Mouse (Mus musculus): Measurements from ENCODE around the gene Dennd4c. TPM values are rescaled to one million over a fixed set of nuclear protein-coding genes. Genes with fewer than 3 reads are reported as not detected.

Dennd4c gene
- polyA plus RNA-seq, 1 experiment from 2014 or later: 3.6 TPM

DNA sequence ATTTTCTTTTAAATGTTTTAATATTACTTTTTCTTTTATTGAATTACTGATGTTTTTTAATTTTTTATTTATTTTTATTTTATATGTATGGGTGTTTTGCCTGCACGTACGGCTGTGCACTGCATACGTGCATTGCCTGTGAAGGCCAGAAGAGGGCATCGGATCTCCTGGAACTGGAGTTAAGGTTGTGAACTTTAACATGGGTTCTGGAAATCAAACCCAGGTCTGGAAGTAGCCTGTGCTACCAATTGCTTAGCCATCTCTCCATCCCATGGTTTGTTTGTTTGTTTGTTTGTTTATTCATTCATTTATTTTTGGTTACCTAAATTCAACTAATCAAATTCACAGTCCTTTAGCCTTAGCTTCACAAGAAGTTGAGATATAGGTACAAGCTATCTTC is 136.6 kb downstream of the Dennd4c start:
- no peak for ATAC-seq
- no peaks in the 10 kb centered on the region for H3K36me3 ChIP-seq (ENCODE audit: insufficient read depth, low read length)
- WGBS: 52% methylated on average over 4 of the region's 4 CpGs
- no peaks in the 10 kb centered on the region for H3K9me3 ChIP-seq (ENCODE audit: low read length)
- no peak for TF ChIP-seq EP300 (IDR thresholded peaks at IDR 0.05)
- TF ChIP-seq CTCF (IDR thresholded peaks at IDR 0.05): peak; percentile 71
- H3K4me1 ChIP-seq (ENCODE audit: insufficient read depth, low read depth, low read length): peaks cover 5% of the 10 kb centered on the region; the same call in 1 of the 2 replicates
- H3K4me2 ChIP-seq (replicated peaks; ENCODE audit: low read depth, low read length): no peak overlapping the region
- H3K27me3 ChIP-seq (replicated peaks; ENCODE audit: insufficient read depth, low read length): no peaks in the 10 kb centered on the region
- no peak overlapping the region for H3K4me3 ChIP-seq (ENCODE audit: low read depth, low read length)
- DNase-seq (ENCODE audit: low spot score): peak; percentile 59
- H3K9ac ChIP-seq (replicated peaks; ENCODE audit: low read depth): no peak overlapping the region
- no peak overlapping the region for H3K27ac ChIP-seq (ENCODE audit: low read length)

DNA sequence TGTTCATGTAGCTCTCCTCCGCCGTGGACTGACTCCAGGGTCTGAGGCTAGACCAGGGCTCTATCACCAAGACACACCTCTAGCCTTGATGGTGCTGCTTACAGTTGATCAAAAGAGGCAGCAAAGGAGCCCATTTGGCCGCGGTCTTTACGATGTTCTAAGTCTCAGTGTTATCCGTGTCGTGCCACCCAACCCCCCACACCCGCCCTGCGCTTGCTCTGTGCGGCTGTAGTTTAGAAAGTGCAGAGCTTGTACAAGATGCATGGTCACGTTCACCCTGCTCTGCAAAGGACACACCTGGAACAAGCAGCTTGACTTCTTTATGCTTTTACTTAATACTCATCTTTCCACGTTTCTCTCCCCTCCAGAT is 137.4 kb downstream of the Dennd4c start:
- Histone ChIP-seq H3K36me3 (ENCODE audit: insufficient read depth, low read length) (no peaks in the 10 kb centered on the region), H3K4me1 (ENCODE audit: insufficient read depth, low read depth, low read length) (peaks cover 5% of the 10 kb centered on the region; the same call in 1 of the 2 replicates), H3K27me3 (replicated peaks; ENCODE audit: insufficient read depth, low read length) (no peaks in the 10 kb centered on the region), H3K4me3 (ENCODE audit: low read depth, low read length) (peak overlapping the region; percentile 20; the same call in 1 of the 2 replicates), H3K27ac (ENCODE audit: low read length) (peak overlapping the region; percentile 83), H3K9ac (replicated peaks; ENCODE audit: low read depth) (0 out of 2 replicates have a peak overlapping the region, but pooled peaks have one; percentile 0), H3K4me2 (replicated peaks; ENCODE audit: low read depth, low read length) (peak overlapping the region; percentile 48), H3K9me3 (ENCODE audit: low read length) (no peaks in the 10 kb centered on the region)
- 29% methylated on average over 12 of the region's 12 CpGs for WGBS
- peak; percentile 49 for ATAC-seq
- no peak for DNase-seq (ENCODE audit: low spot score)
- TF ChIP-seq EP300 (IDR thresholded peaks at IDR 0.05): no peak
- no peak for TF ChIP-seq CTCF (IDR thresholded peaks at IDR 0.05)

DNA sequence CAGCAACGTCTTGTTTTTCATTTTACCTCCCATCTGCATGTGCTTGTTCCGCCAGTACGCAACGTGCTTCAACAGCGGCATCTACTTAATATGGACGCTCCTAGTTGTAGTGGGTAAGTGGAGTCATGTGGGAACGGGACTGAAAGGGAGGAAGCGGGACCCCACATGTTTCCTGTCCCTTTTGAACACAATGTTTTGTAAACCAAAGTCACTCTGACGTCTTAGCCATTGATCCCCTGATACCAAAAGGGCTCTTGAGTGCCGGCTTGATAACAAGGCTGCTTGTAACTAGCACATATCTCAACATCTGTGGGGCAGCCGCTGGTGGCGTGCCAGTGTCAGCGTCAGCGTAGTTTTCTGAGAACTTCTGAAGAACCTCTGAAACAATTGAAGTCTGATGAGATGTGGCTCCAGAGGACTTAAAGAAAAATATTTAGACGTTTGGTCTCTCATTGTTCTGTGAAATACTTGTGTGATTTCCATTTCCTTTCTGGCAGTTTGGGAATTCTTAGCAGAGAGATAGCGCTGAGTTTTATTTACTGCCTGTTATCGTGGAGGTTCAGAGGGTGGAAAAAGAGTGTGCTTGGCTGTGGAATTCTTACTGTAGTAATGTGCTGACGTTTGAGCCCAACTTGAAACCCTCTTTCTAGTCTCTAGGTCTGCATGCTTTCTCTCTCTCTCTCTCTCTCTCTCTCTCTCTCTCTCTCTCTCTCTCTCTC is 138.0 kb downstream of the Dennd4c start:
- DNase-seq (ENCODE audit: low spot score) (peak; percentile 88), ATAC-seq (peak; percentile 93)
- no peaks in the 10 kb centered on the region for H3K9me3 ChIP-seq (ENCODE audit: low read length)
- no peaks in the 10 kb centered on the region for H3K27me3 ChIP-seq (replicated peaks; ENCODE audit: insufficient read depth, low read length)
- WGBS: 6% methylated on average over 18 of the region's 18 CpGs
- no peaks in the 10 kb centered on the region for H3K36me3 ChIP-seq (ENCODE audit: insufficient read depth, low read length)
- peaks cover 5% of the 10 kb centered on the region; the same call in 1 of the 2 replicates for H3K4me1 ChIP-seq (ENCODE audit: insufficient read depth, low read depth, low read length)
- H3K4me2 ChIP-seq (replicated peaks; ENCODE audit: low read depth, low read length): peak overlapping the region; percentile 48
- H3K4me3 ChIP-seq (ENCODE audit: low read depth, low read length): peak overlapping the region; percentile 20
- peak; percentile 100 for TF ChIP-seq EP300 (IDR thresholded peaks at IDR 0.05)
- no peak; the same call in 1 of the 2 replicates for TF ChIP-seq CTCF (IDR thresholded peaks at IDR 0.05)
- no peak overlapping the region for H3K9ac ChIP-seq (replicated peaks; ENCODE audit: low read depth)
- peak overlapping the region; percentile 83 for H3K27ac ChIP-seq (ENCODE audit: low read length)

DNA sequence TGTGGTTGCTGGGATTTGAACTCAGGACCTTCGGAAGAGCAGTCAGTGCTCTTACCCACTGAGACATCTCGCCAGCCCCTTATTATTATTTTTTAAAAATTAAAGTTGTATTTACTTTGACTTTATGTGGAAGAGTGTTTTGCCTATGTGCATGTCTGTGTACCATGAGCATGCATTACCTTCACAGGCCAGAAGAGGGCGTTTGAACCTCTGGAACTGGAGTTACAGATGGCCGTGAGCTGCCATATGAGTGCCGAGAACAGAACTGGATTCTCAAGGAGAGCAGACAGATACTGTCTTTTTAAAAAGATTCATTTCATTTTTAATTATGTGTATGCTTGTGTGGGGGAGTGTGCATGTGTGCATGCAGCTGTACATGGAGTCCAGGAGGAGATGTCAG is 139.5 kb downstream of the Dennd4c start:
- Histone ChIP-seq H3K27ac (ENCODE audit: low read length) (no peak overlapping the region), H3K27me3 (replicated peaks; ENCODE audit: insufficient read depth, low read length) (no peaks in the 10 kb centered on the region), H3K9ac (replicated peaks; ENCODE audit: low read depth) (no peak overlapping the region), H3K4me1 (ENCODE audit: insufficient read depth, low read depth, low read length) (peaks cover 5% of the 10 kb centered on the region; the same call in 1 of the 2 replicates), H3K4me2 (replicated peaks; ENCODE audit: low read depth, low read length) (no peak overlapping the region), H3K4me3 (ENCODE audit: low read depth, low read length) (no peak overlapping the region), H3K36me3 (ENCODE audit: insufficient read depth, low read length) (no peaks in the 10 kb centered on the region), H3K9me3 (ENCODE audit: low read length) (no peaks in the 10 kb centered on the region)
- DNase-seq (ENCODE audit: low spot score): no peak
- WGBS: 76% methylated on average over 5 of the region's 5 CpGs
- no peak for ATAC-seq
- TF ChIP-seq EP300 (IDR thresholded peaks at IDR 0.05) (no peak), CTCF (IDR thresholded peaks at IDR 0.05) (peak; percentile 52)

DNA sequence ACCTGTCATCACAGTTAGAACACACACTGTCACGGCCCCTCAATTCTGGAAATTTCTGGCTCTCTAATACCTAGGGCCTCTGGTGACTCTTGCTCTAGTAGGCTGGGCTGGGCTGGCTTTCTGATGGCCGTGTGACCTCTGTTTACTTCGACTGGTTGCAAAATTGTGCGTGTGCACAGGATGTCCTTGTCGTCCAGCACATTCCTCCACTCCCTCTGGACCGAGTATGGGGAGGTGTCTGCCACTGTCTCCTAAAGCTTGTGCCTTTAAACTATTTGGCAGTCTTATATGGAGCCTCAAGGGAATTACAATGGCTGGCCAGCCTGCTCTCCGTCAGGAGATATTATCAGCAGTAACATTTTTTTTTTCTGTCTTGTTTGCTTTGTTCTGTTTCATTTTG is 149.1 kb downstream of the Dennd4c start:
- peak; percentile 55 for ATAC-seq
- H3K27me3 ChIP-seq (replicated peaks; ENCODE audit: insufficient read depth, low read length): no peaks in the 10 kb centered on the region
- no peaks in the 10 kb centered on the region for H3K36me3 ChIP-seq (ENCODE audit: insufficient read depth, low read length)
- 38% methylated on average over 7 of the region's 7 CpGs for WGBS
- peaks cover 4% of the 10 kb centered on the region; the same call in 1 of the 2 replicates for H3K4me1 ChIP-seq (ENCODE audit: insufficient read depth, low read depth, low read length)
- TF ChIP-seq CTCF (IDR thresholded peaks at IDR 0.05) (no peak), EP300 (IDR thresholded peaks at IDR 0.05) (peak; percentile 75)
- no peaks in the 10 kb centered on the region for H3K9me3 ChIP-seq (ENCODE audit: low read length)
- no peak overlapping the region for H3K4me3 ChIP-seq (ENCODE audit: low read depth, low read length)
- peak; percentile 45 for DNase-seq (ENCODE audit: low spot score)
- H3K4me2 ChIP-seq (replicated peaks; ENCODE audit: low read depth, low read length): no peak overlapping the region
- no peak overlapping the region for H3K9ac ChIP-seq (replicated peaks; ENCODE audit: low read depth)
- 0 out of 2 replicates have a peak overlapping the region, but pooled peaks have one; percentile 39 for H3K27ac ChIP-seq (ENCODE audit: low read length)

DNA sequence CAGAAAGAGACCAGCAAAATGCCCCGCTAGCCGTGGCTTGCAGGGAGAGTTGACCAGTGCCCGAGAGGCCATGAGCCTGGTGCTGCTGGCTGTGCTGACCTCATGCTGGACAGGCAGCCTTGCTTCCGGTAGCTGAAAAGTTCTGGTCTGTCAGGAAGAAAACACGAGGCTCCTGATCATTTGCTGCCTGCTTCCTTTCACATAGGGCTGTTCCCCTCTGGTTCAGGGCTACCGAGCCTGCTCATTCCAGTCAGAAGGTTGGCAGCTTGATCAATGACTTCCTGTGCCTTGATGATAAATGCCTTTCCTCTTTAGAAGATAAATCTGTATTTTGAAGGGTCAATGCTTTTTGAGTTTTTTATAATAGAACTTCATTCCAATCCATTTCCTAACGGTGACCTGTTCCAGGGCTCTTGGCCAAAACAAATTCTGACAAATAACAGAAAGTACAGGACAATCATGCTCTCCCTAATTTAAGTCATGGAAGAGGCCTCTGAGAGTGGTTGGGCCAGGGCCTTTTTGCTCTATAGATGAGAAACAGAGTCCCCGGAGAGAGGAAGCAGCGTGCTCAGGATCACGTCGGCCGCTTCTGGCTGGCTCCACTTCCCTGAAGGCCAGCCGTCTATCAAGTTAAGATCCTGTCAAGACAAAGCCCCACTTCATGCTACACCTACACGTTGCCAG is 150.6 kb downstream of the Dennd4c start:
- Histone ChIP-seq H3K27me3 (replicated peaks; ENCODE audit: insufficient read depth, low read length) (no peaks in the 10 kb centered on the region), H3K4me1 (ENCODE audit: insufficient read depth, low read depth, low read length) (peaks cover 4% of the 10 kb centered on the region; the same call in 1 of the 2 replicates), H3K4me2 (replicated peaks; ENCODE audit: low read depth, low read length) (no peak overlapping the region), H3K36me3 (ENCODE audit: insufficient read depth, low read length) (no peaks in the 10 kb centered on the region), H3K27ac (ENCODE audit: low read length) (peak overlapping the region; percentile 59), H3K4me3 (ENCODE audit: low read depth, low read length) (no peak overlapping the region), H3K9me3 (ENCODE audit: low read length) (no peaks in the 10 kb centered on the region), H3K9ac (replicated peaks; ENCODE audit: low read depth) (no peak overlapping the region)
- peak; percentile 93 for TF ChIP-seq EP300 (IDR thresholded peaks at IDR 0.05)
- TF ChIP-seq CTCF (IDR thresholded peaks at IDR 0.05): no peak
- WGBS: 17% methylated on average over 14 of the region's 14 CpGs
- peak; percentile 82 for ATAC-seq
- peak; percentile 67 for DNase-seq (ENCODE audit: low spot score)

Other genes starting within 250 kb of the Dennd4c start
- gene Saxo1, start 190.2 kb upstream of the Dennd4c start, polyA plus RNA-seq (2015; fragmentation: Nextera tagmentation; extraction: Ambion mirVana): 0.06 TPM in 1 of 2 replicates, not detected in the other
- gene Rraga, start 172.9 kb upstream of the Dennd4c start, polyA plus RNA-seq (2015; fragmentation: Nextera tagmentation; extraction: Ambion mirVana): 57.3 and 60.0 TPM in 2 replicates
- gene Haus6, start 136.5 kb upstream of the Dennd4c start, polyA plus RNA-seq (2015; fragmentation: Nextera tagmentation; extraction: Ambion mirVana): 4.7 and 5.3 TPM in 2 replicates
- 220 and 252 TPM in 2 replicates for gene Plin2, start 78.5 kb upstream of the Dennd4c start, polyA plus RNA-seq (2015; fragmentation: Nextera tagmentation; extraction: Ambion mirVana)
- 491 and 498 TPM in 2 replicates for gene Rps6, start 108.9 kb downstream of the Dennd4c start, polyA plus RNA-seq (2015; fragmentation: Nextera tagmentation; extraction: Ambion mirVana)
- gene Acer2, start 125.8 kb downstream of the Dennd4c start, polyA plus RNA-seq (2015; fragmentation: Nextera tagmentation; extraction: Ambion mirVana): 53.8 and 92.9 TPM in 2 replicates